Mouse (Mus musculus): Measurements from ENCODE around the gene Bcl7a. TPM values are rescaled to one million over a fixed set of nuclear protein-coding genes. Genes with fewer than 3 reads are reported as not detected.

Gene Bcl7a
- total and polyA plus RNA-seq, 3 experiments, result 2.3 to 7.2 (median 4.3) TPM

DNA sequence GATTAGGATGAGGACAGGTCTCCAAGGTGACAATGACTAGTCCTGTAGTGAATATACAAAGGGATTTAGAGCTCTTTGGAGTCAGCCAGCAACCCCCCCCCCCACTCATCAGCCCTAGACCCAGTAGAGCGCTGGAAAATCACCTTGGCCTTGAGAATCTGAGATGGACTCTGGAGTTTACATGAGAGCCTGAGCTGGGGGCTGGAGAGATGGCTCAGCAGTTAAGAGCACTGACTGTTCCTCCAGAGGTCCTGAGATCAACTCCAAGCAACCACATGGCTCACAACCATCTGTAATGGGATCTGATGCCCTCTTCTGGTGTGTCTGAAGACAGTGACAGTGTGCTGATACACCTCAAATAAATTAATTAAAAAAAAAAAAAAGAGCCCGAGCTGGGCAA, 4.4 kb downstream of the Bcl7a start:
- Histone ChIP-seq H3K9me3 (replicated peaks; ENCODE audit: low read length) (no peaks in the 10 kb centered on the region), H3K36me3 (replicated peaks in 1 of 2; ENCODE audit: control insufficient read depth in 1 of 2, insufficient read depth in 1 of 2, low read length in 1 of 2) (peaks cover 0 to 25% of the 10 kb centered on the region in 2 experiments), H3K4me3 (replicated peaks in 1 of 3; ENCODE audit: low read depth in 2 of 3, low read length in 2 of 3, poor library complexity in 1 of 3) (no peak overlapping the region), H3K27ac (ENCODE audit: insufficient read depth, low read depth) (no peak overlapping the region), H3K9ac (ENCODE audit: insufficient read depth, low read depth) (no peak overlapping the region), H3K79me2 (replicated peaks; ENCODE audit: control insufficient read depth, extremely low read depth, insufficient read depth, poor library complexity, severe bottlenecking) (no peaks in the 10 kb centered on the region; the same call in 1 of the 2 replicates), H3K4me1 (ENCODE audit: control insufficient read depth in 1 of 2, insufficient read depth in 2 of 2) (peaks cover 13 to 48% of the 10 kb centered on the region in 2 experiments), H3K27me3 (replicated peaks) (peaks cover 4% of the 10 kb centered on the region), H3K4me2 (ENCODE audit: insufficient read depth, low read depth, poor library complexity, severe bottlenecking) (no peak overlapping the region)
- TF ChIP-seq KAT2A (IDR thresholded peaks at IDR 0.05; ENCODE audit: insufficient replicate concordance, low read length) (no peak), MAFK (IDR thresholded peaks at IDR 0.05; ENCODE audit: insufficient replicate concordance, low read length) (no peak), GABPA (IDR thresholded peaks at IDR 0.05; ENCODE audit: insufficient replicate concordance, low read depth, low read length) (no peak), MXI1 (IDR thresholded peaks at IDR 0.05; ENCODE audit: low read depth, low read length) (no peak)
- DNase-seq (ENCODE audit: extremely low read depth), result no peak
- in situ Hi-C loops (cut with MboI; ENCODE audit: low pct_ligation_motif_present, low pct_unique_long_range_greater_than_20kb, low sequenced_read_pairs), result no loop called here
- dilution Hi-C loops (cut with MboI; ENCODE audit: extremely low pct_ligation_motif_present, extremely low pct_unique_long_range_greater_than_20kb, low sequenced_read_pairs), result no loop called here

DNA sequence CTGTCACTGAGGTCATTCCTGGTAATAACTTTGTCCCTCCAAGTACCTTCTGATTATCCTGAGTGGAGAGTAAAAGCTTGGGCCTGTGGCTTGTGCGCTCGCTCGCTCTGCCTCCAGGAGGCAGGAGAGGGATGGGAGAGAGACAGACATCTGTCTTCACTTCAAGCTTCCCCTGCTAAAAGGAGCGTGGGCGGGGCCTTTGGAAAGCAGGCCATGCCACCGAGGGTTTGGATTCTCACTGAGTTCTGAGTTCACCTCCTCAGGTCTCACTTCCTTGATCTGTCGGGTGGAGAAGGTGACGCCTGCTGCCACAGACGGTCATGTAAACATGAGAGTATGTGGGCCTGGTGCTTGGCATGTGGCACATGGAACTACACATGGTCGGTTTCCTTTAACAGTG, 6.8 kb downstream of the Bcl7a start:
- DNase-seq (ENCODE audit: extremely low read depth), result peak; percentile 55
- Histone ChIP-seq H3K27me3 (replicated peaks) (no peaks in the 10 kb centered on the region), H3K4me1 (ENCODE audit: control insufficient read depth in 1 of 2, insufficient read depth in 2 of 2) (peaks cover 11 to 41% of the 10 kb centered on the region in 2 experiments), H3K79me2 (replicated peaks; ENCODE audit: control insufficient read depth, extremely low read depth, insufficient read depth, poor library complexity, severe bottlenecking) (no peaks in the 10 kb centered on the region; the same call in 1 of the 2 replicates), H3K9me3 (replicated peaks; ENCODE audit: low read length) (no peaks in the 10 kb centered on the region), H3K27ac (ENCODE audit: insufficient read depth, low read depth) (no peak overlapping the region), H3K4me3 (replicated peaks in 1 of 3; ENCODE audit: low read depth in 2 of 3, low read length in 2 of 3, poor library complexity in 1 of 3) (no peak overlapping the region), H3K9ac (ENCODE audit: insufficient read depth, low read depth) (no peak overlapping the region), H3K36me3 (replicated peaks in 1 of 2; ENCODE audit: control insufficient read depth in 1 of 2, insufficient read depth in 1 of 2, low read length in 1 of 2) (peaks cover 0 to 40% of the 10 kb centered on the region in 2 experiments), H3K4me2 (ENCODE audit: insufficient read depth, low read depth, poor library complexity, severe bottlenecking) (no peak overlapping the region)
- TF ChIP-seq SMC3 (IDR thresholded peaks at IDR 0.05; ENCODE audit: low read depth, low read length) (peak; percentile 43), ZKSCAN1 (IDR thresholded peaks at IDR 0.05; ENCODE audit: borderline replicate concordance, low read depth, low read length) (no peak), GABPA (IDR thresholded peaks at IDR 0.05; ENCODE audit: insufficient replicate concordance, low read depth, low read length) (no peak), JUN (IDR thresholded peaks at IDR 0.05; ENCODE audit: insufficient read depth, low read depth, low read length) (no peak), CHD2 (IDR thresholded peaks at IDR 0.05; ENCODE audit: low read length) (no peak), TBP (conservative IDR thresholded peaks at IDR 0.05; ENCODE audit: low read depth, low read length) (no peak), KAT2A (IDR thresholded peaks at IDR 0.05; ENCODE audit: insufficient replicate concordance, low read length) (no peak), CHD1 (IDR thresholded peaks at IDR 0.05; ENCODE audit: low read depth, low read length) (no peak), RAD21 (IDR thresholded peaks at IDR 0.05; ENCODE audit: low read depth, low read length) (peak; percentile 30), MYC (IDR thresholded peaks at IDR 0.05; ENCODE audit: low read depth, low read length) (no peak), ETS1 (conservative IDR thresholded peaks at IDR 0.05; ENCODE audit: low read depth, low read length) (no peak), JUND (conservative IDR thresholded peaks at IDR 0.05; ENCODE audit: low read depth, low read length) (no peak), MXI1 (IDR thresholded peaks at IDR 0.05; ENCODE audit: low read depth, low read length) (peak; percentile 57; the same call in 1 of the 2 replicates), BHLHE40 (IDR thresholded peaks at IDR 0.05; ENCODE audit: low read depth, low read length) (0 out of 2 replicates have a peak, but pooled peaks have one; percentile 13), MEF2A (IDR thresholded peaks at IDR 0.05; ENCODE audit: borderline replicate concordance, low read depth, low read length) (no peak), NELFE (IDR thresholded peaks at IDR 0.05; ENCODE audit: low read depth, low read length) (no peak), RCOR1 (conservative IDR thresholded peaks at IDR 0.05; ENCODE audit: low read depth, low read length) (no peak), ZNF384 (IDR thresholded peaks at IDR 0.05; ENCODE audit: low read depth, low read length) (no peak), UBTF (IDR thresholded peaks at IDR 0.05; ENCODE audit: low read depth, low read length) (no peak), NRF1 (IDR thresholded peaks at IDR 0.05; ENCODE audit: low read depth, low read length) (no peak), USF2 (conservative IDR thresholded peaks at IDR 0.05; ENCODE audit: low read depth, low read length) (no peak), MAX (IDR thresholded peaks at IDR 0.05; ENCODE audit: low read length) (no peak), CTCF (conservative IDR thresholded peaks at IDR 0.05 in 1 of 2, IDR thresholded peaks at IDR 0.05 in 1 of 2; ENCODE audit: low read depth in 2 of 2, low read length in 2 of 2) (peak in 1 of 2 experiments; percentile 51; a peak in 2 of 4 replicates)
- dilution Hi-C loops (cut with MboI; ENCODE audit: extremely low pct_ligation_motif_present, extremely low pct_unique_long_range_greater_than_20kb, low sequenced_read_pairs), result no loop called here
- in situ Hi-C loops (cut with MboI; ENCODE audit: low pct_ligation_motif_present, low pct_unique_long_range_greater_than_20kb, low sequenced_read_pairs), result no loop called here
